In genomic region chr4:123200771-123201185, GRCm38 (mm10) we compare ENCODE assay signal across 8 mouse cellular contexts. TPM values are rescaled to one million over a fixed set of nuclear protein-coding genes. Genes with fewer than 3 reads are reported as not detected.
DNase-seq lines count a peak whose midpoint lies in the region; ATAC-seq and TF ChIP-seq lines count a peak whose summit lies in the region.

No protein-coding gene starts in this region.

- H3K9me3 ChIP-seq in liver, embryonic 11.5 days (ENCODE audit: control insufficient read depth, low read length) = no peaks in the 10 kb centered on the region

- TF ChIP-seq POLR2A in kidney, adult 2 months (IDR thresholded peaks at IDR 0.05; ENCODE audit: low read depth, low read length) = no peak

- H3K4me3 ChIP-seq in kidney, adult 2 months (ENCODE audit: insufficient read depth, low read depth, low read length) = peak overlapping the region; percentile 1; the same call in 1 of the 2 replicates
- peak overlapping the region; percentile 40; the same call in 1 of the 2 replicates for H3K4me3 ChIP-seq in liver, embryonic 11.5 days (ENCODE audit: low read depth, low read length)

- H3K27ac ChIP-seq in kidney, adult 2 months (ENCODE audit: insufficient read depth, low read depth, low read length) = no peak overlapping the region
- H3K27ac ChIP-seq in liver, embryonic 11.5 days (ENCODE audit: low read depth, low read length) = no peak overlapping the region

- H3K9ac ChIP-seq in liver, embryonic 11.5 days (ENCODE audit: low read depth, low read length) = no peak overlapping the region

- DNase-seq in 416B (ENCODE audit: low read depth) (peak; percentile 57), ZHBTc4 (ENCODE audit: low read depth, low spot score) (peak; percentile 89)
- DNase-seq in embryo, embryonic 10 days (ENCODE audit: low spot score) = peak; percentile 80
- peak; percentile 67 for DNase-seq in kidney, adult 2 months
- DNase-seq in liver, embryonic 11.5 days (ENCODE audit: low spot score) = peak; percentile 56
- peak; percentile 22 to 38 for DNase-seq in natural killer cell, adult 2 months (ENCODE audit: low spot score in 2 of 2)
- peak; percentile 68 for DNase-seq in testis, postnatal 14 days (ENCODE audit: low spot score)

- H3K36me3 ChIP-seq in kidney, adult 2 months (ENCODE audit: control insufficient read depth, insufficient read depth, low read length) = no peaks in the 10 kb centered on the region
- no peaks in the 10 kb centered on the region for H3K36me3 ChIP-seq in liver, embryonic 11.5 days (ENCODE audit: control insufficient read depth, insufficient read depth, low read length)

- TF ChIP-seq CTCF in kidney, adult 2 months (conservative IDR thresholded peaks at IDR 0.05; ENCODE audit: insufficient read depth, insufficient read length, low read depth, low read length) = peak; percentile 73

- H3K4me1 ChIP-seq in kidney, adult 2 months (ENCODE audit: control insufficient read depth, insufficient read depth, low read length) = 0 out of 2 replicates have a peak, but pooled peaks cover 6% of the 10 kb centered on the region
- H3K4me1 ChIP-seq in liver, embryonic 11.5 days (replicated peaks; ENCODE audit: control insufficient read depth, insufficient read depth, low read length) = peaks cover 6% of the 10 kb centered on the region

- H3K27me3 ChIP-seq in kidney, adult 2 months (replicated peaks; ENCODE audit: control insufficient read depth, insufficient read depth, low read length) = peaks cover 1% of the 10 kb centered on the region; the same call in 1 of the 2 replicates
- peaks cover 59% of the 10 kb centered on the region for H3K27me3 ChIP-seq in liver, embryonic 11.5 days (replicated peaks; ENCODE audit: control insufficient read depth, insufficient read depth, low read length)

- 13% methylated on average over 15 of the region's 15 CpGs for WGBS in kidney, adult 2 months
- WGBS in liver, embryonic 11.5 days = 2% methylated on average over 15 of the region's 15 CpGs

- peak; percentile 82 for ATAC-seq in granulocyte monocyte progenitor cell, adult 5-6 weeks (replicated peaks; ENCODE audit: poor library complexity, severe bottlenecking)
- ATAC-seq in liver, embryonic 11.5 days (replicated peaks; ENCODE audit: low FRiP score) = no peak; the same call in 1 of the 2 replicates

- H3K4me2 ChIP-seq in liver, embryonic 11.5 days = peak overlapping the region; percentile 65

RNA-seq across cellular contexts. Expression of gene Nt5c1a, which starts 0.5 kb away (rescaled TPM):
- total RNA-seq in granulocyte monocyte progenitor cell, adult 5-6 weeks (2014; fragmentation: Nextera tagmentation) = not detected in 2 replicates
- total RNA-seq in granulocyte monocyte progenitor cell, adult 5-6 weeks (2017) = not detected in 2 replicates
- 0.91 and 0.94 TPM in 2 replicates for polyA plus RNA-seq in kidney, adult 2 months (2012; rRNA removed)
- polyA plus RNA-seq in liver, embryonic 11.5 days (2014; fragmentation: Nextera tagmentation; extraction: Ambion mirVana) = not detected in 2 replicates

RNA-seq across cellular contexts. Expression of gene Hpcal4, which starts 17.8 kb away (rescaled TPM):
- not detected in 2 replicates for total RNA-seq in granulocyte monocyte progenitor cell, adult 5-6 weeks (2014; fragmentation: Nextera tagmentation)
- total RNA-seq in granulocyte monocyte progenitor cell, adult 5-6 weeks (2017) = not detected in 2 replicates
- polyA plus RNA-seq in kidney, adult 2 months (2012; rRNA removed) = 0.75 and 0.83 TPM in 2 replicates
- 0.32 and 0.48 TPM in 2 replicates for polyA plus RNA-seq in liver, embryonic 11.5 days (2014; fragmentation: Nextera tagmentation; extraction: Ambion mirVana)

RNA-seq across cellular contexts. Expression of gene Heyl, which starts 32.6 kb away (rescaled TPM):
- not detected in 2 replicates for total RNA-seq in granulocyte monocyte progenitor cell, adult 5-6 weeks (2014; fragmentation: Nextera tagmentation)
- total RNA-seq in granulocyte monocyte progenitor cell, adult 5-6 weeks (2017) = not detected in 2 replicates
- polyA plus RNA-seq in kidney, adult 2 months (2012; rRNA removed) = 3.5 and 4.1 TPM in 2 replicates
- 2.4 and 2.5 TPM in 2 replicates for polyA plus RNA-seq in liver, embryonic 11.5 days (2014; fragmentation: Nextera tagmentation; extraction: Ambion mirVana)

Comparison
In these comparisons a context has a peak if more than half of its experiments do, and no peak if none do; other contexts are left out.
1. DNase-seq: peak in every context shown above with its lines; median percentile 89 in ZHBTc4; 80 in embryo, embryonic 10 days; 68 in testis, postnatal 14 days; 67 in kidney, adult 2 months; 57 in 416B; 56 in liver, embryonic 11.5 days; 30 in natural killer cell, adult 2 months.